Mouse (Mus musculus) ES-Bruce4 (cell line): Measurements from ENCODE around the gene Lcp1.

Source experiments
- CTCF ChIP-seq: IDR thresholded peaks from one replicate; pipeline ENCODE4 v1.8.1; 2011; ENCODE audit warnings: low read depth, low read length
- POLR2A ChIP-seq: IDR thresholded peaks from one replicate; pipeline ENCODE4 v1.8.1; 2011; ENCODE audit warnings: low read length; ENCODE audit not compliant: insufficient read depth

DNA sequence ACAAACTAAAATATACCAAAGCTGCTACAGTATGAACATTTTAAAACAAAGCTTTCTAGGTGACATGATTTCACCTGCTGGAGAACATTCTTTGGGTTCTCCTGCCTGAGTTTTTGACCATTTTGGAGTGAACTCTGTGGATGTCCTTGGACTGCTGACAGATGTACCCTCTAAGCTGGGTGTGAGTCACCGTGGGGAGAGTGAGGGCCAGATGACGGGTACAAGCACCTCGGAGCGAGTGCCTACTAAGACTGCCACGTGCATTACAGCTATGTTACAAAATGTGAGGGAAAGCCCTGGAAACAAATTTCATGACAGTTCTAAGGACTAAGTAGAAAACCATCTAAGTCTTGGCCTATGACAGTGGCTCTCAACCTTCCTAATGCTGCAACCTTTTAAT is 138.6 kb downstream of the Lcp1 start:
- TF ChIP-seq POLR2A (no peak), CTCF (no peak)
